Mouse (Mus musculus) left cerebral cortex, postnatal 25 days (tissue): Measurements from ENCODE around the gene Mapkapk3. TPM values are rescaled to one million over a fixed set of nuclear protein-coding genes. Genes with fewer than 3 reads are reported as not detected.
"Not testable (repeated sequence)": the region's sequence is repeated elsewhere in the genome, so short reads cannot be mapped to it uniquely, and the experiment has no call there.

Source experiments
- DNase-seq, 2 experiments: peaks; one replicate each; pipeline ENCODE4 v3.0.0; 2022; ENCODE audit warnings: low spot score in 2 of 2, mixed read lengths in 1 of 2
- intact Hi-C: fragments of 180-260 bp; cut with DNase I; formaldehyde crosslinking; loops from one replicate; pipeline ENCODE4 v1.15.1; 2025
- total RNA-seq, 2 experiments: library from RNA; stranded (reverse); gene quantifications; 2 replicates each; pipeline ENCODE4 v1.2.3; 2021

Mapkapk3 gene
- total RNA-seq, 2 experiments from 2014 or later = 2.2 to 4.5 TPM

GRCm38 (mm10) chr9:107308346-107309000, 18.8 kb upstream of the Mapkapk3 start:
- intact Hi-C loops = no loop called here
- DNase-seq = peak in 1 of 2 experiments; percentile 13

- intact Hi-C loops = no loop called here
Observed at GRCm38 (mm10) chr9:107307886-107308285, 18.2 kb upstream of the Mapkapk3 start.

GRCm38 (mm10) chr9:107307099-107307872, 17.6 kb upstream of the Mapkapk3 start:
- DNase-seq = no peak
- intact Hi-C loops = no loop called here

More at GRCm38 (mm10) chr9:107307886-107308285, 18.2 kb upstream of the Mapkapk3 start:
- DNase-seq = peak in 1 of 2 experiments; percentile 35

GRCm38 (mm10) chr9:107306673-107307072, 17.0 kb upstream of the Mapkapk3 start:
- intact Hi-C loops = not testable (repeated sequence)

GRCm38 (mm10) chr9:107305601-107306542, 16.2 kb upstream of the Mapkapk3 start:
- intact Hi-C loops = no loop called here

More at GRCm38 (mm10) chr9:107306673-107307072, 17.0 kb upstream of the Mapkapk3 start:
- not testable (repeated sequence) for DNase-seq

GRCm38 (mm10) chr9:107305012-107305411, 15.3 kb upstream of the Mapkapk3 start:
- intact Hi-C loops = no loop called here
- DNase-seq = no peak

More at GRCm38 (mm10) chr9:107305601-107306542, 16.2 kb upstream of the Mapkapk3 start:
- no peak for DNase-seq

GRCm38 (mm10) chr9:107304383-107304782, 14.7 kb upstream of the Mapkapk3 start:
- DNase-seq = no peak
- intact Hi-C loops = no loop called here

- intact Hi-C loops = no loop called here
Observed at GRCm38 (mm10) chr9:107303900-107304299, 14.2 kb upstream of the Mapkapk3 start.

GRCm38 (mm10) chr9:107303121-107303820, 13.6 kb upstream of the Mapkapk3 start:
- intact Hi-C loops = no loop called here
- peak in 1 of 2 experiments; percentile 50 for DNase-seq

More at GRCm38 (mm10) chr9:107303900-107304299, 14.2 kb upstream of the Mapkapk3 start:
- no peak for DNase-seq

GRCm38 (mm10) chr9:107302592-107302991, 12.9 kb upstream of the Mapkapk3 start:
- intact Hi-C loops = no loop called here
- DNase-seq = no peak

- intact Hi-C loops = no loop called here
- DNase-seq = no peak
Observed at GRCm38 (mm10) chr9:107301554-107302331, 12.1 kb upstream of the Mapkapk3 start.

- no peak for DNase-seq
- intact Hi-C loops = no loop called here
Observed at GRCm38 (mm10) chr9:107300224-107300973, 10.7 kb upstream of the Mapkapk3 start.

GRCm38 (mm10) chr9:107299783-107300182, 10.1 kb upstream of the Mapkapk3 start:
- intact Hi-C loops = no loop called here
- DNase-seq = no peak

GRCm38 (mm10) chr9:107298876-107299275, 9.2 kb upstream of the Mapkapk3 start:
- DNase-seq = no peak
- intact Hi-C loops = no loop called here

GRCm38 (mm10) chr9:107298059-107298780, 8.5 kb upstream of the Mapkapk3 start:
- intact Hi-C loops = no loop called here
- DNase-seq = no peak

- intact Hi-C loops = no loop called here
- DNase-seq = no peak
Observed at GRCm38 (mm10) chr9:107297658-107298057, 8.0 kb upstream of the Mapkapk3 start.

GRCm38 (mm10) chr9:107297059-107297458, 7.4 kb upstream of the Mapkapk3 start:
- intact Hi-C loops = no loop called here
- no peak for DNase-seq
